Mouse (Mus musculus) liver, embryonic 11.5 days (tissue): ENCODE results near the gene Fgfr2. TPM values are rescaled to one million over a fixed set of nuclear protein-coding genes. Genes with fewer than 3 reads are reported as not detected.
A peak's percentile ranks its signal among the peaks of the same experiment; 100 is the strongest.

Experiments
- ATAC-seq: fragments of 200-750 bp; cut with Nextera tagmentation; replicated peaks from 2 replicates; pipeline ENCODE4 v1.8.0; 2017; ENCODE audit warnings: moderate number of reproducible peaks, mild to moderate bottlenecking, moderate TSS enrichment, moderate library complexity; ENCODE audit not compliant: low FRiP score
- DNase-seq: peaks from one replicate; pipeline ENCODE4 v3.0.0-alpha.2; 2017; ENCODE audit warnings: low spot score
- H3K27ac ChIP-seq: fragments of 300-500 bp; sonication (generic); 2 replicates; pipeline ENCODE4 v1.5.1; 2014; ENCODE audit warnings: mild to moderate bottlenecking, low read depth, low read length, control low read depth
- H3K27me3 ChIP-seq: fragments of 300-500 bp; sonication (generic); replicated peaks from 2 replicates; pipeline ENCODE4 v1.6.1; 2014; ENCODE audit warnings: low read length, mixed read lengths; ENCODE audit not compliant: control insufficient read depth, insufficient read depth
- H3K36me3 ChIP-seq: fragments of 300-500 bp; sonication (generic); 2 replicates; pipeline ENCODE4 v1.6.1; 2014; ENCODE audit warnings: mild to moderate bottlenecking, low read length, moderate library complexity, mixed read lengths; ENCODE audit not compliant: control insufficient read depth, insufficient read depth
- H3K4me1 ChIP-seq: fragments of 300-500 bp; sonication (generic); replicated peaks from 2 replicates; pipeline ENCODE4 v1.6.1; 2014; ENCODE audit warnings: low read length, mixed read lengths; ENCODE audit not compliant: control insufficient read depth, insufficient read depth
- H3K4me2 ChIP-seq: fragments of 300-500 bp; sonication (generic); 2 replicates; pipeline ENCODE4 v1.6.1; 2014; ENCODE audit warnings: mild to moderate bottlenecking, control low read depth, moderate library complexity
- H3K4me3 ChIP-seq: fragments of 300-500 bp; sonication (generic); 2 replicates; pipeline ENCODE4 v1.5.1; 2014; ENCODE audit warnings: low read depth, low read length, control low read depth
- H3K9ac ChIP-seq: fragments of 300-500 bp; sonication (generic); 2 replicates; pipeline ENCODE4 v1.6.1; 2014; ENCODE audit warnings: low read depth, low read length, control low read depth
- H3K9me3 ChIP-seq: fragments of 300-500 bp; sonication (generic); 2 replicates; pipeline ENCODE4 v1.6.1; 2016; ENCODE audit warnings: low read length, inconsistent platforms, mixed read lengths; ENCODE audit not compliant: control insufficient read depth
- WGBS: fragments of 180-500 bp; shearing (Covaris S2); extraction: QIAGEN DNeasy Blood & Tissue Kit; methylation state at CpG from one replicate; pipeline ENCODE4 v1.1.7; 2014; 5-methylcytosine and 5-hydroxymethylcytosine counted together
- polyA plus RNA-seq: library from polyadenylated mRNA; unstranded; fragments of >200 nt; fragmentation: Nextera tagmentation; extraction: Ambion mirVana; gene quantifications from 2 replicates; pipeline ENCODE4 v1.2.1, GENCODE M21; 2014

The Fgfr2 gene
- polyA plus RNA-seq, 1 experiment from 2014 or later = 32.6 TPM

- H3K4me3 ChIP-seq = no peak overlapping the region
- H3K9me3 ChIP-seq = no peaks in the 10 kb centered on the region
- 94% methylated on average over 1 of the region's 1 CpGs for WGBS
- H3K9ac ChIP-seq = no peak overlapping the region
- no peaks in the 10 kb centered on the region for H3K36me3 ChIP-seq
- ATAC-seq (no peak), DNase-seq (no peak)
- no peak overlapping the region for H3K4me2 ChIP-seq
- no peaks in the 10 kb centered on the region for H3K27me3 ChIP-seq
- no peaks in the 10 kb centered on the region for H3K4me1 ChIP-seq
- no peak overlapping the region for H3K27ac ChIP-seq
These were observed 476.6 kb downstream of the Fgfr2 start for GRCm38 (mm10) chr7:132646514-132646913.

- WGBS = 80% methylated on average over 11 of the region's 11 CpGs
These were observed 478.4 kb downstream of the Fgfr2 start for GRCm38 (mm10) chr7:132644605-132645279.

GRCm38 (mm10) chr7:132641606-132642005 lies 481.5 kb downstream of the Fgfr2 start:
- DNase-seq = no peak
- Histone ChIP-seq H3K27ac (no peak overlapping the region), H3K9ac (no peak overlapping the region), H3K4me2 (no peak overlapping the region), H3K27me3 (no peaks in the 10 kb centered on the region), H3K4me1 (no peaks in the 10 kb centered on the region), H3K4me3 (no peak overlapping the region), H3K9me3 (no peaks in the 10 kb centered on the region), H3K36me3 (no peaks in the 10 kb centered on the region)
- WGBS = 76% methylated on average over 1 of the region's 1 CpGs
- no peak for ATAC-seq

More at GRCm38 (mm10) chr7:132644605-132645279, 478.4 kb downstream of the Fgfr2 start:
- no peaks in the 10 kb centered on the region for H3K36me3 ChIP-seq
- ATAC-seq = no peak
- H3K27me3 ChIP-seq = no peaks in the 10 kb centered on the region
- no peak overlapping the region for H3K9ac ChIP-seq
- no peak overlapping the region for H3K4me2 ChIP-seq
- H3K27ac ChIP-seq = no peak overlapping the region
- H3K4me3 ChIP-seq = no peak overlapping the region
- no peaks in the 10 kb centered on the region for H3K4me1 ChIP-seq
- no peaks in the 10 kb centered on the region for H3K9me3 ChIP-seq
- no peak for DNase-seq

GRCm38 (mm10) chr7:132640946-132641345 lies 482.2 kb downstream of the Fgfr2 start:
- H3K27ac ChIP-seq = no peak overlapping the region
- no peaks in the 10 kb centered on the region for H3K4me1 ChIP-seq
- H3K4me2 ChIP-seq = no peak overlapping the region
- DNase-seq = no peak
- no peak for ATAC-seq
- H3K36me3 ChIP-seq = no peaks in the 10 kb centered on the region
- H3K27me3 ChIP-seq = no peaks in the 10 kb centered on the region
- WGBS = 65% methylated on average over 9 of the region's 9 CpGs
- H3K4me3 ChIP-seq = no peak overlapping the region
- H3K9ac ChIP-seq = no peak overlapping the region
- no peaks in the 10 kb centered on the region for H3K9me3 ChIP-seq

GRCm38 (mm10) chr7:132638446-132639087 lies 484.6 kb downstream of the Fgfr2 start:
- WGBS = 63% methylated on average over 12 of the region's 12 CpGs

GRCm38 (mm10) chr7:132637292-132637691 lies 485.9 kb downstream of the Fgfr2 start:
- no peak overlapping the region for H3K4me3 ChIP-seq
- DNase-seq = no peak
- no peaks in the 10 kb centered on the region for H3K27me3 ChIP-seq
- no peaks in the 10 kb centered on the region for H3K36me3 ChIP-seq
- H3K9ac ChIP-seq = no peak overlapping the region
- no peaks in the 10 kb centered on the region for H3K9me3 ChIP-seq
- H3K4me2 ChIP-seq = no peak overlapping the region
- 65% methylated on average over 12 of the region's 12 CpGs for WGBS
- ATAC-seq = no peak
- H3K4me1 ChIP-seq = no peaks in the 10 kb centered on the region
- no peak overlapping the region for H3K27ac ChIP-seq

More at GRCm38 (mm10) chr7:132638446-132639087, 484.6 kb downstream of the Fgfr2 start:
- Histone ChIP-seq H3K36me3 (no peaks in the 10 kb centered on the region), H3K4me1 (no peaks in the 10 kb centered on the region), H3K9me3 (no peaks in the 10 kb centered on the region), H3K9ac (no peak overlapping the region), H3K27ac (no peak overlapping the region), H3K27me3 (no peaks in the 10 kb centered on the region), H3K4me2 (no peak overlapping the region), H3K4me3 (no peak overlapping the region)
- DNase-seq = no peak
- peak; percentile 63 for ATAC-seq

- no peak overlapping the region for H3K27ac ChIP-seq
- H3K4me3 ChIP-seq = no peak overlapping the region
- H3K4me1 ChIP-seq = no peaks in the 10 kb centered on the region
- DNase-seq (no peak), ATAC-seq (no peak)
- no peak overlapping the region for H3K9ac ChIP-seq
- H3K9me3 ChIP-seq = no peaks in the 10 kb centered on the region
- no peak overlapping the region for H3K4me2 ChIP-seq
- H3K27me3 ChIP-seq = no peaks in the 10 kb centered on the region
- no peaks in the 10 kb centered on the region for H3K36me3 ChIP-seq
- 82% methylated on average over 11 of the region's 11 CpGs for WGBS
These were observed 491.8 kb downstream of the Fgfr2 start for GRCm38 (mm10) chr7:132631313-132631712.

GRCm38 (mm10) chr7:132627448-132627847 lies 495.7 kb downstream of the Fgfr2 start:
- ATAC-seq (no peak), DNase-seq (no peak)
- H3K4me1 ChIP-seq = no peaks in the 10 kb centered on the region
- no peaks in the 10 kb centered on the region for H3K9me3 ChIP-seq
- no peak overlapping the region for H3K4me3 ChIP-seq
- no peaks in the 10 kb centered on the region for H3K27me3 ChIP-seq
- H3K4me2 ChIP-seq = no peak overlapping the region
- WGBS = 71% methylated on average over 3 of the region's 3 CpGs
- no peak overlapping the region for H3K9ac ChIP-seq
- H3K36me3 ChIP-seq = no peaks in the 10 kb centered on the region
- H3K27ac ChIP-seq = no peak overlapping the region

GRCm38 (mm10) chr7:132626174-132626573 lies 497.0 kb downstream of the Fgfr2 start:
- Histone ChIP-seq H3K4me3 (no peak overlapping the region), H3K9ac (no peak overlapping the region), H3K36me3 (no peaks in the 10 kb centered on the region), H3K4me2 (no peak overlapping the region), H3K4me1 (no peaks in the 10 kb centered on the region), H3K27me3 (no peaks in the 10 kb centered on the region), H3K9me3 (no peaks in the 10 kb centered on the region), H3K27ac (no peak overlapping the region)
- no peak for DNase-seq
- ATAC-seq = no peak
- 55% methylated on average over 4 of the region's 4 CpGs for WGBS
